Mouse (Mus musculus): ENCODE measurements around the gene Mthfr. TPM values are rescaled to one million over a fixed set of nuclear protein-coding genes. Genes with fewer than 3 reads are reported as not detected.

Gene Mthfr
- polyA plus RNA-seq, 1 experiment: 36.3 TPM

GRCm38 (mm10) chr4:148018410-148018809 is 20.5 kb upstream of the Mthfr start:
- Histone ChIP-seq H3K27me3 (replicated peaks; ENCODE audit: control insufficient read depth, insufficient read depth, low read length) (no peaks in the 10 kb centered on the region), H3K4me3 (ENCODE audit: insufficient read depth, low read depth, low read length) (no peak overlapping the region), H3K4me1 (ENCODE audit: control insufficient read depth, insufficient read depth, low read length) (peaks cover 6% of the 10 kb centered on the region; the same call in 1 of the 2 replicates), H3K27ac (ENCODE audit: insufficient read depth, low read depth, low read length) (no peak overlapping the region), H3K36me3 (ENCODE audit: control insufficient read depth, insufficient read depth, low read length) (no peaks in the 10 kb centered on the region; the same call in 1 of the 2 replicates)
- DNase-seq: no peak
- 73% methylated on average over 2 of the region's 2 CpGs for WGBS
- TF ChIP-seq POLR2A (IDR thresholded peaks at IDR 0.05; ENCODE audit: low read depth, low read length): no peak
- TF ChIP-seq CTCF (conservative IDR thresholded peaks at IDR 0.05; ENCODE audit: insufficient read depth, insufficient read length, low read depth, low read length): no peak

GRCm38 (mm10) chr4:148024003-148024402 is 14.9 kb upstream of the Mthfr start:
- H3K4me1 ChIP-seq (ENCODE audit: control insufficient read depth, insufficient read depth, low read length): peaks cover 7% of the 10 kb centered on the region; the same call in 1 of the 2 replicates
- H3K27me3 ChIP-seq (replicated peaks; ENCODE audit: control insufficient read depth, insufficient read depth, low read length): no peaks in the 10 kb centered on the region
- H3K4me3 ChIP-seq (ENCODE audit: insufficient read depth, low read depth, low read length): no peak overlapping the region
- peak overlapping the region; percentile 78 for H3K27ac ChIP-seq (ENCODE audit: insufficient read depth, low read depth, low read length)
- WGBS: 68% methylated on average over 3 of the region's 3 CpGs
- no peak for TF ChIP-seq POLR2A (IDR thresholded peaks at IDR 0.05; ENCODE audit: low read depth, low read length)
- H3K36me3 ChIP-seq (ENCODE audit: control insufficient read depth, insufficient read depth, low read length): no peaks in the 10 kb centered on the region; the same call in 1 of the 2 replicates
- DNase-seq: peak; percentile 91

- Histone ChIP-seq H3K4me3 (ENCODE audit: insufficient read depth, low read depth, low read length) (no peak overlapping the region), H3K27me3 (replicated peaks; ENCODE audit: control insufficient read depth, insufficient read depth, low read length) (no peaks in the 10 kb centered on the region), H3K4me1 (ENCODE audit: control insufficient read depth, insufficient read depth, low read length) (peaks cover 5% of the 10 kb centered on the region; the same call in 1 of the 2 replicates), H3K36me3 (ENCODE audit: control insufficient read depth, insufficient read depth, low read length) (no peaks in the 10 kb centered on the region), H3K27ac (ENCODE audit: insufficient read depth, low read depth, low read length) (peak overlapping the region; percentile 2; the same call in 1 of the 2 replicates)
- TF ChIP-seq CTCF (conservative IDR thresholded peaks at IDR 0.05; ENCODE audit: insufficient read depth, insufficient read length, low read depth, low read length) (no peak), POLR2A (IDR thresholded peaks at IDR 0.05; ENCODE audit: low read depth, low read length) (no peak)
- WGBS: 63% methylated on average over 7 of the region's 7 CpGs
- peak; percentile 72 for DNase-seq
These were observed 9.6 kb upstream of the Mthfr start for GRCm38 (mm10) chr4:148029297-148029696.

- H3K4me1 ChIP-seq (ENCODE audit: control insufficient read depth, insufficient read depth, low read length): peaks cover 5% of the 10 kb centered on the region; the same call in 1 of the 2 replicates
- WGBS: 43% methylated on average over 5 of the region's 5 CpGs
- H3K27ac ChIP-seq (ENCODE audit: insufficient read depth, low read depth, low read length): peak overlapping the region; percentile 27; the same call in 1 of the 2 replicates
- TF ChIP-seq POLR2A (IDR thresholded peaks at IDR 0.05; ENCODE audit: low read depth, low read length): no peak
- TF ChIP-seq CTCF (conservative IDR thresholded peaks at IDR 0.05; ENCODE audit: insufficient read depth, insufficient read length, low read depth, low read length): no peak
- H3K4me3 ChIP-seq (ENCODE audit: insufficient read depth, low read depth, low read length): no peak overlapping the region
- no peaks in the 10 kb centered on the region for H3K36me3 ChIP-seq (ENCODE audit: control insufficient read depth, insufficient read depth, low read length)
- DNase-seq: peak; percentile 88
- H3K27me3 ChIP-seq (replicated peaks; ENCODE audit: control insufficient read depth, insufficient read depth, low read length): no peaks in the 10 kb centered on the region
These were observed 8.4 kb upstream of the Mthfr start for GRCm38 (mm10) chr4:148030506-148030905.

GRCm38 (mm10) chr4:148033858-148034410 is 4.9 kb upstream of the Mthfr start:
- Histone ChIP-seq H3K27ac (ENCODE audit: insufficient read depth, low read depth, low read length) (no peak overlapping the region), H3K36me3 (ENCODE audit: control insufficient read depth, insufficient read depth, low read length) (no peaks in the 10 kb centered on the region), H3K27me3 (replicated peaks; ENCODE audit: control insufficient read depth, insufficient read depth, low read length) (no peaks in the 10 kb centered on the region), H3K4me3 (ENCODE audit: insufficient read depth, low read depth, low read length) (no peak overlapping the region), H3K4me1 (ENCODE audit: control insufficient read depth, insufficient read depth, low read length) (peaks cover 9% of the 10 kb centered on the region)
- TF ChIP-seq CTCF (conservative IDR thresholded peaks at IDR 0.05; ENCODE audit: insufficient read depth, insufficient read length, low read depth, low read length) (no peak), POLR2A (IDR thresholded peaks at IDR 0.05; ENCODE audit: low read depth, low read length) (no peak)
- no peak for DNase-seq
- 90% methylated on average over 7 of the region's 7 CpGs for WGBS

- Histone ChIP-seq H3K27ac (ENCODE audit: insufficient read depth, low read depth, low read length) (no peak overlapping the region), H3K4me1 (ENCODE audit: control insufficient read depth, insufficient read depth, low read length) (peaks cover 9% of the 10 kb centered on the region), H3K27me3 (replicated peaks; ENCODE audit: control insufficient read depth, insufficient read depth, low read length) (no peaks in the 10 kb centered on the region), H3K36me3 (ENCODE audit: control insufficient read depth, insufficient read depth, low read length) (no peaks in the 10 kb centered on the region), H3K4me3 (ENCODE audit: insufficient read depth, low read depth, low read length) (no peak overlapping the region)
- TF ChIP-seq POLR2A (IDR thresholded peaks at IDR 0.05; ENCODE audit: low read depth, low read length) (no peak), CTCF (conservative IDR thresholded peaks at IDR 0.05; ENCODE audit: insufficient read depth, insufficient read length, low read depth, low read length) (no peak)
- DNase-seq: peak; percentile 69
- WGBS: 44% methylated on average over 3 of the region's 3 CpGs
These were observed 3.4 kb upstream of the Mthfr start for GRCm38 (mm10) chr4:148035440-148035839.

GRCm38 (mm10) chr4:148038079-148038599 is 738 bp upstream of the Mthfr start:
- no peak for DNase-seq
- Histone ChIP-seq H3K27me3 (replicated peaks; ENCODE audit: control insufficient read depth, insufficient read depth, low read length) (no peaks in the 10 kb centered on the region), H3K4me1 (ENCODE audit: control insufficient read depth, insufficient read depth, low read length) (peaks cover 15% of the 10 kb centered on the region), H3K27ac (ENCODE audit: insufficient read depth, low read depth, low read length) (peak overlapping the region; percentile 84), H3K36me3 (ENCODE audit: control insufficient read depth, insufficient read depth, low read length) (no peaks in the 10 kb centered on the region), H3K4me3 (ENCODE audit: insufficient read depth, low read depth, low read length) (peak overlapping the region; percentile 80)
- WGBS: 4% methylated on average over 26 of the region's 26 CpGs
- TF ChIP-seq POLR2A (IDR thresholded peaks at IDR 0.05; ENCODE audit: low read depth, low read length): no peak
- no peak for TF ChIP-seq CTCF (conservative IDR thresholded peaks at IDR 0.05; ENCODE audit: insufficient read depth, insufficient read length, low read depth, low read length)
